Mouse (Mus musculus): Measurements from ENCODE around the gene Bdh1. TPM values are rescaled to one million over a fixed set of nuclear protein-coding genes. Genes with fewer than 3 reads are reported as not detected.

The Bdh1 gene
- polyA plus RNA-seq, 1 experiment from 2014 or later, result 68.3 TPM

GRCm38 (mm10) chr16:31475123-31475968 lies 53.3 kb downstream of the Bdh1 start:
- H3K27ac ChIP-seq (ENCODE audit: low read depth), result peak overlapping the region; percentile 55; the same call in 1 of the 2 replicates
- no peak overlapping the region for H3K4me2 ChIP-seq (ENCODE audit: low read length)
- DNase-seq (ENCODE audit: low spot score), result no peak
- no peaks in the 10 kb centered on the region for H3K36me3 ChIP-seq (ENCODE audit: control insufficient read depth, insufficient read depth, low read length)
- peaks cover 5% of the 10 kb centered on the region; the same call in 1 of the 2 replicates for H3K4me1 ChIP-seq (replicated peaks; ENCODE audit: control insufficient read depth, insufficient read depth, low read length)
- H3K9me3 ChIP-seq (ENCODE audit: control insufficient read depth, low read length), result 0 out of 2 replicates have a peak, but pooled peaks cover 6% of the 10 kb centered on the region
- ATAC-seq (replicated peaks; ENCODE audit: low FRiP score, low TSS enrichment, low read depth), result no peak
- no peaks in the 10 kb centered on the region for H3K27me3 ChIP-seq (replicated peaks; ENCODE audit: control insufficient read depth, insufficient read depth, low read length)
- H3K9ac ChIP-seq (ENCODE audit: low read length), result no peak overlapping the region
- no peak overlapping the region for H3K4me3 ChIP-seq (ENCODE audit: low read depth, low read length)
- WGBS, result 40% methylated on average over 9 of the region's 9 CpGs

- H3K4me1 ChIP-seq (replicated peaks; ENCODE audit: control insufficient read depth, insufficient read depth, low read length), result peaks cover 5% of the 10 kb centered on the region; the same call in 1 of the 2 replicates
- 0 out of 2 replicates have a peak, but pooled peaks cover 6% of the 10 kb centered on the region for H3K9me3 ChIP-seq (ENCODE audit: control insufficient read depth, low read length)
- H3K4me3 ChIP-seq (ENCODE audit: low read depth, low read length), result no peak overlapping the region
- H3K4me2 ChIP-seq (ENCODE audit: low read length), result no peak overlapping the region
- no peak overlapping the region; the same call in 1 of the 2 replicates for H3K27ac ChIP-seq (ENCODE audit: low read depth)
- no peak overlapping the region for H3K9ac ChIP-seq (ENCODE audit: low read length)
- no peaks in the 10 kb centered on the region for H3K36me3 ChIP-seq (ENCODE audit: control insufficient read depth, insufficient read depth, low read length)
- no peak for ATAC-seq (replicated peaks; ENCODE audit: low FRiP score, low TSS enrichment, low read depth)
- H3K27me3 ChIP-seq (replicated peaks; ENCODE audit: control insufficient read depth, insufficient read depth, low read length), result no peaks in the 10 kb centered on the region
- DNase-seq (ENCODE audit: low spot score), result no peak
- 29% methylated on average over 7 of the region's 7 CpGs for WGBS
Observed at GRCm38 (mm10) chr16:31476872-31477603, 55.0 kb downstream of the Bdh1 start.

DNA sequence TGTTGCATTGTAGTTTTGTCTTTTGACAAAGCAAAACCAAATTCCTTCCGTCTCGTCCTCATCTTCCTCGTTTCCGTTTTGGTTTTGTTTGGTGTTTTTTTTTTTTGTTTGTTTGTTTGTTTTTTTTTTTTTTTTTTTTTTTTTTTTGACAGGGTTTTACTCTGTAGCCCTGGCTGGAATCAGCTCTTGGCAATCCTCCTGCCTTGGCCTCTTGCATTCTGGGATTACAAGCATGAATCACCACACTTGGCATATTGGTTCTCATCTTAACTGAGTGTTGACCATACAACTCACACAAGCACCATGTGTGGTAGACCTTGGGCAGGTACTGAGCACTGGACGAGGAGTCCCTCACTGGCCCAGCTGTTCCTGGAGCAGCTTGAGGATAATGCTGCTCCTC lies 63.3 kb downstream of the Bdh1 start:
- Histone ChIP-seq H3K4me2 (ENCODE audit: low read length) (no peak overlapping the region), H3K4me1 (replicated peaks; ENCODE audit: control insufficient read depth, insufficient read depth, low read length) (no peaks in the 10 kb centered on the region), H3K9me3 (ENCODE audit: control insufficient read depth, low read length) (no peaks in the 10 kb centered on the region), H3K27ac (ENCODE audit: low read depth) (no peak overlapping the region), H3K4me3 (ENCODE audit: low read depth, low read length) (no peak overlapping the region), H3K27me3 (replicated peaks; ENCODE audit: control insufficient read depth, insufficient read depth, low read length) (no peaks in the 10 kb centered on the region), H3K36me3 (ENCODE audit: control insufficient read depth, insufficient read depth, low read length) (no peaks in the 10 kb centered on the region), H3K9ac (ENCODE audit: low read length) (no peak overlapping the region)
- DNase-seq (ENCODE audit: low spot score), result no peak
- WGBS, result 93% methylated on average over 5 of the region's 5 CpGs
- no peak for ATAC-seq (replicated peaks; ENCODE audit: low FRiP score, low TSS enrichment, low read depth)

DNA sequence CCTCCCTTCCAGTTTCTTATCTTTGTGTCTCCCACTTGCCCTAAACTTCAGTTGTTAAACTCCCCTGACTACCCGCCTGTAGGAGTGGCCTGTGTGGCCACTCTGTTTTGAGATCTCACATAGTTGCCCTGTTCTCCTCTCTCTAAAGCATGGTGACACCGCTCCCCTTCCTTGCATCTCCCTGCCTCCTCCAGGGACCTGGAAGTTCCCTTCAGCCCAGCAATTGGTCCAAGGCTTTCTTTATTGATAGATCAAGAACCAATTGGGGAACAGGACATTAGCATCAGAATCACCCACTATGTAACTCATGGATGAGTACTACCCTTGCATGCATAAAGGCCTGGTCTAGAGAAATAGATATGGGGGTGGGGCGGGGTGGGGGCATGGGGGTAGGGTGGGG lies 65.2 kb downstream of the Bdh1 start:
- Histone ChIP-seq H3K36me3 (ENCODE audit: control insufficient read depth, insufficient read depth, low read length) (no peaks in the 10 kb centered on the region), H3K27ac (ENCODE audit: low read depth) (no peak overlapping the region), H3K27me3 (replicated peaks; ENCODE audit: control insufficient read depth, insufficient read depth, low read length) (no peaks in the 10 kb centered on the region), H3K4me2 (ENCODE audit: low read length) (no peak overlapping the region), H3K9ac (ENCODE audit: low read length) (no peak overlapping the region), H3K4me3 (ENCODE audit: low read depth, low read length) (no peak overlapping the region), H3K9me3 (ENCODE audit: control insufficient read depth, low read length) (no peaks in the 10 kb centered on the region), H3K4me1 (replicated peaks; ENCODE audit: control insufficient read depth, insufficient read depth, low read length) (no peaks in the 10 kb centered on the region)
- ATAC-seq (replicated peaks; ENCODE audit: low FRiP score, low TSS enrichment, low read depth) (no peak), DNase-seq (ENCODE audit: low spot score) (no peak)
- 93% methylated on average over 3 of the region's 3 CpGs for WGBS

DNA sequence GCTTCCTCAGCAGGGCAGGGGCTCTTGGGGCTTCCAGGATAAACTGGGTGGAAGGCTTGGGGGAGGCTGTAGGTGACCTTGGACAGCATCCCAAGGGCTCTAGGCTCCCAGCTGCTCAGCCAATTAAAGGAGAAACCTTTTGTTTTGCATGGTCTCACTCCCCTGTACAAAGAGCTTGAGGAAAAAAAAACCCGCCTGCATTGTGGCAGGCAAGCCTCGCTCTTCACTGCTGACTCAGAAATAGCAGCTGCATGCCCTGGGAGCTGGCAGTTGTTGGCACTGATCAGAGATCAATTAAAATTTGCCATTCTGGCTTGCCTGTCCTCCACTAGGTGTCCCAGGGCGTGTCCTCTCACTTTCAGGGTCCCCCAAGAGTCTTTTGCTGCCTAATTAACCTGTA lies 67.0 kb downstream of the Bdh1 start:
- Histone ChIP-seq H3K4me2 (ENCODE audit: low read length) (no peak overlapping the region), H3K27ac (ENCODE audit: low read depth) (no peak overlapping the region), H3K27me3 (replicated peaks; ENCODE audit: control insufficient read depth, insufficient read depth, low read length) (no peaks in the 10 kb centered on the region), H3K36me3 (ENCODE audit: control insufficient read depth, insufficient read depth, low read length) (no peaks in the 10 kb centered on the region), H3K4me3 (ENCODE audit: low read depth, low read length) (no peak overlapping the region), H3K4me1 (replicated peaks; ENCODE audit: control insufficient read depth, insufficient read depth, low read length) (peaks cover 11% of the 10 kb centered on the region), H3K9me3 (ENCODE audit: control insufficient read depth, low read length) (no peaks in the 10 kb centered on the region), H3K9ac (ENCODE audit: low read length) (no peak overlapping the region)
- WGBS, result 52% methylated on average over 3 of the region's 3 CpGs
- no peak for ATAC-seq (replicated peaks; ENCODE audit: low FRiP score, low TSS enrichment, low read depth)
- DNase-seq (ENCODE audit: low spot score), result no peak

GRCm38 (mm10) chr16:31490967-31491366 lies 68.9 kb downstream of the Bdh1 start:
- ATAC-seq (replicated peaks; ENCODE audit: low FRiP score, low TSS enrichment, low read depth), result no peak
- Histone ChIP-seq H3K4me1 (replicated peaks; ENCODE audit: control insufficient read depth, insufficient read depth, low read length) (peaks cover 16% of the 10 kb centered on the region), H3K27me3 (replicated peaks; ENCODE audit: control insufficient read depth, insufficient read depth, low read length) (no peaks in the 10 kb centered on the region), H3K9me3 (ENCODE audit: control insufficient read depth, low read length) (no peaks in the 10 kb centered on the region), H3K9ac (ENCODE audit: low read length) (no peak overlapping the region), H3K4me2 (ENCODE audit: low read length) (no peak overlapping the region), H3K27ac (ENCODE audit: low read depth) (no peak overlapping the region), H3K36me3 (ENCODE audit: control insufficient read depth, insufficient read depth, low read length) (no peaks in the 10 kb centered on the region), H3K4me3 (ENCODE audit: low read depth, low read length) (no peak overlapping the region)
- WGBS, result 89% methylated on average over 7 of the region's 7 CpGs
- no peak for DNase-seq (ENCODE audit: low spot score)

- ATAC-seq (replicated peaks; ENCODE audit: low FRiP score, low TSS enrichment, low read depth) (peak; percentile 41; the same call in 1 of the 2 replicates), DNase-seq (ENCODE audit: low spot score) (no peak)
- no peaks in the 10 kb centered on the region for H3K9me3 ChIP-seq (ENCODE audit: control insufficient read depth, low read length)
- no peak overlapping the region for H3K4me3 ChIP-seq (ENCODE audit: low read depth, low read length)
- H3K27me3 ChIP-seq (replicated peaks; ENCODE audit: control insufficient read depth, insufficient read depth, low read length), result no peaks in the 10 kb centered on the region
- H3K4me2 ChIP-seq (ENCODE audit: low read length), result no peak overlapping the region
- H3K27ac ChIP-seq (ENCODE audit: low read depth), result no peak overlapping the region
- no peaks in the 10 kb centered on the region for H3K36me3 ChIP-seq (ENCODE audit: control insufficient read depth, insufficient read depth, low read length)
- H3K9ac ChIP-seq (ENCODE audit: low read length), result no peak overlapping the region
- peaks cover 16% of the 10 kb centered on the region for H3K4me1 ChIP-seq (replicated peaks; ENCODE audit: control insufficient read depth, insufficient read depth, low read length)
- WGBS, result 32% methylated on average over 12 of the region's 12 CpGs
Observed at GRCm38 (mm10) chr16:31492921-31493549, 71.0 kb downstream of the Bdh1 start.

- Histone ChIP-seq H3K4me1 (replicated peaks; ENCODE audit: control insufficient read depth, insufficient read depth, low read length) (peaks cover 16% of the 10 kb centered on the region), H3K4me2 (ENCODE audit: low read length) (no peak overlapping the region), H3K9me3 (ENCODE audit: control insufficient read depth, low read length) (no peaks in the 10 kb centered on the region), H3K4me3 (ENCODE audit: low read depth, low read length) (no peak overlapping the region), H3K36me3 (ENCODE audit: control insufficient read depth, insufficient read depth, low read length) (no peaks in the 10 kb centered on the region), H3K27ac (ENCODE audit: low read depth) (no peak overlapping the region), H3K9ac (ENCODE audit: low read length) (no peak overlapping the region), H3K27me3 (replicated peaks; ENCODE audit: control insufficient read depth, insufficient read depth, low read length) (no peaks in the 10 kb centered on the region)
- no peak for ATAC-seq (replicated peaks; ENCODE audit: low FRiP score, low TSS enrichment, low read depth)
- DNase-seq (ENCODE audit: low spot score), result no peak
- 52% methylated on average over 6 of the region's 6 CpGs for WGBS
Observed at GRCm38 (mm10) chr16:31493550-31493965, 71.5 kb downstream of the Bdh1 start.
